Mouse (Mus musculus) G1E (cell line): Measurements from ENCODE around the gene Rasgef1b.

Experiments
- CTCF ChIP-seq: IDR thresholded peaks from 2 replicates; pipeline ENCODE4 v1.5.1; 2012; ENCODE audit warnings: low read depth, low read length, inconsistent platforms, mixed read lengths
- GATA1 ChIP-seq: IDR thresholded peaks from 2 replicates; pipeline ENCODE4 v1.6.1; 2012; ENCODE audit warnings: borderline replicate concordance, low read length, inconsistent platforms, mixed read lengths
- POLR2AphosphoS5 ChIP-seq: IDR thresholded peaks from 2 replicates; pipeline ENCODE4 v1.6.1; 2012; ENCODE audit warnings: low read depth, low read length, inconsistent platforms; ENCODE audit not compliant: insufficient replicate concordance
- TAL1 ChIP-seq: conservative IDR thresholded peaks from 2 replicates; pipeline ENCODE4 v1.6.1; 2012; ENCODE audit warnings: low read depth, low read length, inconsistent platforms, mixed read lengths

DNA sequence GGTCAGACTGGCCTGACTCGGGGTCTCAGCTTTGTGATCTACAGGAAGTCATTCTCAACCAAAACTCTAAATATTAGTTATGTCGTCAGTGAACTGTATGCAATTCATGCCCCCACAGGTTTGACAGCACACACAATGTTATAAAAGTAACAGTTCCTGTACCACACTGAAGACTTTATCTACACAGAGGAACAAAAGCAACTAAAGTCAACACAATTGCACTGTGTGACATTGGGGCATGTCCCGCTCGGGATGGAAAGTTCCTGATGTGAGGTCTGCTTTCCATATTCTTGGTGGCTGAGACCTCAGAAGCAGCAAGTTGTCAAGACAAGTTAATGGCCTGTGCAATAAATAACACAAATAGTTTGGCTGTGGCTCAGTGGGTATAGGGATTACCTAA lies 559.0 kb downstream of the Rasgef1b start:
- TF ChIP-seq CTCF (no peak), GATA1 (no peak), TAL1 (no peak), POLR2AphosphoS5 (no peak)
